8 mouse cellular contexts compared by ENCODE assay signal in genomic region chr13:108215231-108215780, GRCm38 (mm10). TPM values are rescaled to one million over a fixed set of nuclear protein-coding genes. Genes with fewer than 3 reads are reported as not detected.
DNase-seq lines count a peak whose midpoint lies in the region; ATAC-seq lines count a peak whose summit lies in the region.

No protein-coding gene starts in this region.

- intact Hi-C loops in left cerebral cortex, postnatal 4 days (cut with DNase I) = no loop called here

- H3K4me1 ChIP-seq in lung, embryonic 16.5 days (replicated peaks; ENCODE audit: control insufficient read depth, insufficient read depth, low read length) = no peaks in the 10 kb centered on the region; the same call in 1 of the 2 replicates
- peaks cover 7% of the 10 kb centered on the region for H3K4me1 ChIP-seq in embryonic facial prominence, embryonic 12.5 days
- H3K4me1 ChIP-seq in midbrain, embryonic 10.5 days = peaks cover 21% of the 10 kb centered on the region

- no peak overlapping the region for H3K27ac ChIP-seq in lung, embryonic 16.5 days (ENCODE audit: low read length)
- H3K27ac ChIP-seq in embryonic facial prominence, embryonic 12.5 days = no peak overlapping the region
- no peak overlapping the region for H3K27ac ChIP-seq in midbrain, embryonic 10.5 days (replicated peaks)

- H3K36me3 ChIP-seq in lung, embryonic 16.5 days (ENCODE audit: control insufficient read depth, insufficient read depth, low read length) = no peaks in the 10 kb centered on the region
- no peaks in the 10 kb centered on the region for H3K36me3 ChIP-seq in embryonic facial prominence, embryonic 12.5 days
- no peaks in the 10 kb centered on the region for H3K36me3 ChIP-seq in midbrain, embryonic 10.5 days

- DNase-seq in lung, postnatal 25 days (ENCODE audit: low spot score) = no peak
- peak; percentile 26 for DNase-seq in kidney, adult 11 months
- no peak for DNase-seq in midbrain, embryonic 10.5 days (ENCODE audit: low spot score)
- no peak for DNase-seq in right cerebral cortex, postnatal 36 days (ENCODE audit: low spot score in 2 of 2)
- DNase-seq in left cerebral cortex, postnatal 4 days = no peak
- DNase-seq in adrenal gland, postnatal 4 days (ENCODE audit: low spot score in 2 of 2) = no peak

- H3K9me3 ChIP-seq in lung, embryonic 16.5 days (ENCODE audit: control insufficient read depth, low read length) = no peaks in the 10 kb centered on the region
- H3K9me3 ChIP-seq in embryonic facial prominence, embryonic 12.5 days = no peaks in the 10 kb centered on the region
- H3K9me3 ChIP-seq in midbrain, embryonic 10.5 days (replicated peaks) = no peaks in the 10 kb centered on the region

- peaks cover 5% of the 10 kb centered on the region for H3K27me3 ChIP-seq in lung, embryonic 16.5 days (ENCODE audit: control insufficient read depth, insufficient read depth, low read depth, low read length)
- H3K27me3 ChIP-seq in embryonic facial prominence, embryonic 12.5 days = peaks cover 53% of the 10 kb centered on the region
- peaks cover 62% of the 10 kb centered on the region for H3K27me3 ChIP-seq in midbrain, embryonic 10.5 days (ENCODE audit: low read depth, poor library complexity, severe bottlenecking)

- peak overlapping the region; percentile 97 for H3K4me2 ChIP-seq in lung, embryonic 16.5 days (ENCODE audit: low read depth, low read length)
- H3K4me2 ChIP-seq in embryonic facial prominence, embryonic 12.5 days (replicated peaks) = peak overlapping the region; percentile 100

- WGBS in lung, embryonic 16.5 days = 3% methylated on average over 12 of the region's 12 CpGs
- 4% methylated on average over 12 of the region's 12 CpGs for WGBS in embryonic facial prominence, embryonic 12.5 days
- WGBS in midbrain, embryonic 10.5 days = 3% methylated on average over 12 of the region's 12 CpGs

- peak overlapping the region; percentile 80 for H3K9ac ChIP-seq in lung, embryonic 16.5 days (ENCODE audit: low read length)
- peak overlapping the region; percentile 52 for H3K9ac ChIP-seq in embryonic facial prominence, embryonic 12.5 days

- H3K4me3 ChIP-seq in lung, embryonic 16.5 days (ENCODE audit: low read length) = peak overlapping the region; percentile 71
- H3K4me3 ChIP-seq in embryonic facial prominence, embryonic 12.5 days = peak overlapping the region; percentile 77
- peak overlapping the region; percentile 85 for H3K4me3 ChIP-seq in midbrain, embryonic 10.5 days

- no peak for ATAC-seq in lung, embryonic 16.5 days (ENCODE audit: low read depth)
- no peak for ATAC-seq in embryonic facial prominence, embryonic 12.5 days (ENCODE audit: insufficient number of reproducible peaks, insufficient read depth, low FRiP score, low TSS enrichment)

RNA-seq across cellular contexts. Expression of gene Elovl7, which starts 1.1 kb away (rescaled TPM):
- polyA plus RNA-seq in lung, embryonic 16.5 days (2015; fragmentation: Nextera tagmentation; extraction: Ambion mirVana) = 12.3 and 12.5 TPM in 2 replicates
- 1.7 and 2.4 TPM in 2 replicates for polyA plus RNA-seq in embryonic facial prominence, embryonic 12.5 days (2016; fragmentation: Nextera tagmentation; extraction: Ambion mirVana)
- 0.52 and 1.0 TPM in 2 replicates for polyA plus RNA-seq in midbrain, embryonic 10.5 days (2016; fragmentation: Nextera tagmentation; extraction: Ambion mirVana)
- 1 to 10 TPM; 2.7 to 3.5 TPM for total RNA-seq in left cerebral cortex, postnatal 4 days (2021)
- 1 to 10 TPM; 1.0 to 3.8 TPM for total RNA-seq in adrenal gland, postnatal 4 days (2021)

RNA-seq across cellular contexts. Expression of gene Ercc8, which starts 56.8 kb away (rescaled TPM):
- 14.1 and 15.3 TPM in 2 replicates for polyA plus RNA-seq in lung, embryonic 16.5 days (2015; fragmentation: Nextera tagmentation; extraction: Ambion mirVana)
- polyA plus RNA-seq in embryonic facial prominence, embryonic 12.5 days (2016; fragmentation: Nextera tagmentation; extraction: Ambion mirVana) = 20.8 and 24.2 TPM in 2 replicates
- polyA plus RNA-seq in midbrain, embryonic 10.5 days (2016; fragmentation: Nextera tagmentation; extraction: Ambion mirVana) = 23.0 and 24.2 TPM in 2 replicates
- total RNA-seq in left cerebral cortex, postnatal 4 days (2021) = 10 to 100 TPM; 39.6 to 40.5 TPM
- total RNA-seq in adrenal gland, postnatal 4 days (2021) = 10 to 100 TPM; 15.4 to 16.8 TPM

RNA-seq across cellular contexts. Expression of gene Ndufaf2, which starts 56.9 kb away (rescaled TPM):
- polyA plus RNA-seq in lung, embryonic 16.5 days (2015; fragmentation: Nextera tagmentation; extraction: Ambion mirVana) = 61.8 and 62.7 TPM in 2 replicates
- 92.1 and 94.0 TPM in 2 replicates for polyA plus RNA-seq in embryonic facial prominence, embryonic 12.5 days (2016; fragmentation: Nextera tagmentation; extraction: Ambion mirVana)
- polyA plus RNA-seq in midbrain, embryonic 10.5 days (2016; fragmentation: Nextera tagmentation; extraction: Ambion mirVana) = 83.3 and 88.9 TPM in 2 replicates
- 10 to 100 TPM; 30.5 to 30.9 TPM for total RNA-seq in left cerebral cortex, postnatal 4 days (2021)
- total RNA-seq in adrenal gland, postnatal 4 days (2021) = 10 to 100 TPM; 22.8 to 26.1 TPM
